Comparison of ENCODE assay signal across 28 mouse cellular contexts in genomic region chr4:137436979-137437669, GRCm38 (mm10). TPM values are rescaled to one million over a fixed set of nuclear protein-coding genes. Genes with fewer than 3 reads are reported as not detected.
"Had no signal": no experiment of that assay in that cellular context is flagged by ENCODE, and none has a peak within 500 bp of the region (broad histone marks: within the 10 kb centered on the region; RNA-seq: fewer than 3 reads in every experiment).

No protein-coding gene starts in this region.

- ATAC-seq: liver, embryonic 12.5 days; midbrain, embryonic 15.5 days had no signal

- H3K4me3 ChIP-seq: kidney, embryonic 15.5 days; limb, embryonic 10.5 days; limb, embryonic 13.5 days; liver, embryonic 12.5 days; liver, embryonic 15.5 days; midbrain, embryonic 12.5 days; midbrain, embryonic 15.5 days; neural tube, embryonic 12.5 days; neural tube, embryonic 15.5 days; stomach, embryonic 15.5 days had no signal

- H3K9ac ChIP-seq: kidney, embryonic 15.5 days; limb, embryonic 13.5 days; liver, embryonic 12.5 days; liver, embryonic 15.5 days; midbrain, embryonic 12.5 days; midbrain, embryonic 15.5 days; neural tube, embryonic 12.5 days; neural tube, embryonic 15.5 days; stomach, embryonic 15.5 days had no signal

- H3K9me3 ChIP-seq: kidney, embryonic 15.5 days; limb, embryonic 10.5 days; limb, embryonic 13.5 days; liver, embryonic 12.5 days; liver, embryonic 15.5 days; midbrain, embryonic 12.5 days; midbrain, embryonic 15.5 days; neural tube, embryonic 12.5 days; neural tube, embryonic 15.5 days; stomach, embryonic 15.5 days had no signal

- H3K4me1 ChIP-seq: kidney, embryonic 15.5 days; limb, embryonic 10.5 days; limb, embryonic 13.5 days; midbrain, embryonic 12.5 days; midbrain, embryonic 15.5 days; neural tube, embryonic 12.5 days; neural tube, embryonic 15.5 days; stomach, embryonic 15.5 days had no signal

- DNase-seq: kidney, adult 8-10 months; kidney, postnatal 10 days; kidney, postnatal 36 days; layer of hippocampus, postnatal 36 days; liver; lung, postnatal 14 days; retina, postnatal 1 day; right cerebral cortex, postnatal 25 days; spleen, adult 18-20 months; thymus, postnatal 25 days had no signal

- H3K27me3 ChIP-seq: kidney, embryonic 15.5 days; limb, embryonic 13.5 days; liver, embryonic 12.5 days; liver, embryonic 15.5 days; midbrain, embryonic 12.5 days; midbrain, embryonic 15.5 days; neural tube, embryonic 12.5 days; neural tube, embryonic 15.5 days; stomach, embryonic 15.5 days had no signal

- H3K4me2 ChIP-seq: kidney, embryonic 15.5 days; limb, embryonic 13.5 days; liver, embryonic 12.5 days; liver, embryonic 15.5 days; midbrain, embryonic 12.5 days; midbrain, embryonic 15.5 days; neural tube, embryonic 12.5 days; neural tube, embryonic 15.5 days; stomach, embryonic 15.5 days had no signal

- H3K36me3 ChIP-seq: kidney, embryonic 15.5 days; limb, embryonic 10.5 days; limb, embryonic 13.5 days; liver, embryonic 12.5 days; liver, embryonic 15.5 days; midbrain, embryonic 12.5 days; midbrain, embryonic 15.5 days; neural tube, embryonic 12.5 days; neural tube, embryonic 15.5 days; stomach, embryonic 15.5 days had no signal

- H3K27ac ChIP-seq: kidney, embryonic 15.5 days; limb, embryonic 10.5 days; limb, embryonic 13.5 days; liver, embryonic 12.5 days; macrophage; midbrain, embryonic 12.5 days; midbrain, embryonic 15.5 days; neural tube, embryonic 12.5 days; neural tube, embryonic 15.5 days; stomach, embryonic 15.5 days had no signal

RNA-seq across cellular contexts. Expression of gene Cela3b, which starts 6.8 kb away (rescaled TPM):
- total RNA-seq: layer of hippocampus, adult 8-10 months; layer of hippocampus, postnatal 10 days; layer of hippocampus, postnatal 36 days; left cerebral cortex, adult 8-10 months; left cerebral cortex, postnatal 14 days; megakaryocyte, adult 5-6 weeks had no signal
- polyA plus RNA-seq: kidney, embryonic 15.5 days; limb, embryonic 10.5 days; liver, embryonic 12.5 days; lung, embryonic 16.5 days; macrophage; midbrain, embryonic 12.5 days; midbrain, embryonic 15.5 days; neural tube, embryonic 12.5 days; neural tube, embryonic 15.5 days; thymus, postnatal 0 days had no signal

RNA-seq across cellular contexts. Expression of gene 1700013G24Rik, which starts 16.0 kb away (rescaled TPM):
- total RNA-seq: layer of hippocampus, adult 8-10 months; layer of hippocampus, postnatal 10 days; layer of hippocampus, postnatal 36 days; left cerebral cortex, adult 8-10 months; left cerebral cortex, postnatal 14 days; megakaryocyte, adult 5-6 weeks had no signal
- polyA plus RNA-seq: kidney, embryonic 15.5 days; limb, embryonic 10.5 days; limb, embryonic 13.5 days; liver, embryonic 12.5 days; liver, embryonic 15.5 days; lung, embryonic 16.5 days; macrophage; midbrain, embryonic 12.5 days; midbrain, embryonic 15.5 days; neural tube, embryonic 12.5 days; neural tube, embryonic 15.5 days; stomach, embryonic 15.5 days; thymus, postnatal 0 days had no signal

RNA-seq across cellular contexts. Expression of gene Cela3a, which starts 27.5 kb away (rescaled TPM):
- total RNA-seq: layer of hippocampus, adult 8-10 months; layer of hippocampus, postnatal 10 days; layer of hippocampus, postnatal 36 days; left cerebral cortex, adult 8-10 months; left cerebral cortex, postnatal 14 days; megakaryocyte, adult 5-6 weeks had no signal
- polyA plus RNA-seq: kidney, embryonic 15.5 days; limb, embryonic 10.5 days; limb, embryonic 13.5 days; liver, embryonic 12.5 days; liver, embryonic 15.5 days; lung, embryonic 16.5 days; macrophage; midbrain, embryonic 12.5 days; midbrain, embryonic 15.5 days; neural tube, embryonic 12.5 days; neural tube, embryonic 15.5 days; thymus, postnatal 0 days had no signal
